Mouse (Mus musculus) frontal cortex, postnatal 25 days (tissue): ENCODE measurements around the gene 1810055G02Rik.

Source experiments
- DNase-seq, 2 experiments: peaks; one replicate each; pipeline ENCODE4 v3.0.0; 2022; ENCODE audit warnings: low spot score in 2 of 2

The 1810055G02Rik gene

GRCm38 (mm10) chr19:3695006-3695405, 13.1 kb upstream of the 1810055G02Rik start:
- DNase-seq = no peak

- DNase-seq = no peak
These were observed 12.6 kb upstream of the 1810055G02Rik start for GRCm38 (mm10) chr19:3695471-3695870.

- no peak for DNase-seq
These were observed 12.1 kb upstream of the 1810055G02Rik start for GRCm38 (mm10) chr19:3695976-3696375.

- DNase-seq = no peak
These were observed 10.1 kb upstream of the 1810055G02Rik start for GRCm38 (mm10) chr19:3698035-3698434.

- peak; percentile 64 to 70 for DNase-seq
These were observed 8.3 kb upstream of the 1810055G02Rik start for GRCm38 (mm10) chr19:3699508-3700438.

- no peak for DNase-seq
These were observed 5.6 kb upstream of the 1810055G02Rik start for GRCm38 (mm10) chr19:3702460-3702859.

- no peak for DNase-seq
These were observed 1.8 kb upstream of the 1810055G02Rik start for GRCm38 (mm10) chr19:3706258-3706657.

- DNase-seq = no peak
These were observed 540 bp upstream of the 1810055G02Rik start for GRCm38 (mm10) chr19:3707553-3707952.

GRCm38 (mm10) chr19:3709013-3709787, 1.1 kb downstream of the 1810055G02Rik start:
- DNase-seq = no peak

- no peak for DNase-seq
These were observed 2.3 kb downstream of the 1810055G02Rik start for GRCm38 (mm10) chr19:3710436-3710835.

- DNase-seq = no peak
These were observed 6.3 kb downstream of the 1810055G02Rik start for GRCm38 (mm10) chr19:3714381-3714780.

- peak; percentile 35 to 60 for DNase-seq
These were observed 10.6 kb downstream of the 1810055G02Rik start for GRCm38 (mm10) chr19:3718481-3719361.

GRCm38 (mm10) chr19:3719362-3719891, 11.3 kb downstream of the 1810055G02Rik start:
- peak; percentile 51 to 53 for DNase-seq

- no peak for DNase-seq
These were observed 15.1 kb downstream of the 1810055G02Rik start for GRCm38 (mm10) chr19:3723170-3723569.

- no peak for DNase-seq
These were observed 15.8 kb downstream of the 1810055G02Rik start for GRCm38 (mm10) chr19:3723904-3724303.

- peak in 1 of 2 experiments; percentile 49 for DNase-seq
These were observed 16.7 kb downstream of the 1810055G02Rik start for GRCm38 (mm10) chr19:3724779-3725178.

GRCm38 (mm10) chr19:3728901-3729300, 20.8 kb downstream of the 1810055G02Rik start:
- no peak for DNase-seq

GRCm38 (mm10) chr19:3730781-3731646, 22.9 kb downstream of the 1810055G02Rik start:
- DNase-seq = no peak

GRCm38 (mm10) chr19:3736001-3736400, 27.9 kb downstream of the 1810055G02Rik start:
- DNase-seq = no peak

GRCm38 (mm10) chr19:3739650-3740049, 31.6 kb downstream of the 1810055G02Rik start:
- DNase-seq = no peak
